Mouse (Mus musculus) cortical plate, adult 2 months (tissue): ENCODE results near the gene Klrc1.

Source experiments
- CTCF ChIP-seq: fragments of 200-500 bp; IDR thresholded peaks from 2 replicates; pipeline ENCODE4 v1.5.1; 2011; ENCODE audit warnings: mild to moderate bottlenecking, control low read depth, low read length; ENCODE audit not compliant: insufficient read depth; ENCODE audit errors: extremely low read depth
- POLR2A ChIP-seq: fragments of 200-500 bp; IDR thresholded peaks from 2 replicates; pipeline ENCODE4 v1.6.1; 2011; ENCODE audit warnings: mild to moderate bottlenecking, low read length, control low read depth; ENCODE audit not compliant: insufficient read depth; ENCODE audit errors: extremely low read depth

- TF ChIP-seq CTCF (no peak), POLR2A (no peak)
Measured at GRCm38 (mm10) chr6:129717032-129717431, 38.3 kb upstream of the Klrc1 start, which contains the start of gene Klri1.
